Mouse (Mus musculus) forebrain, embryonic 10.5 days (tissue): ENCODE data around the gene Tbc1d14. TPM values are rescaled to one million over a fixed set of nuclear protein-coding genes. Genes with fewer than 3 reads are reported as not detected.

ENCODE experiments used
- DNase-seq: peaks from one replicate; pipeline ENCODE4 v3.0.0-alpha.2; 2017; ENCODE audit warnings: low spot score; ENCODE audit errors: extremely low spot score
- H3K27ac ChIP-seq: fragments of 300-500 bp; sonication (generic); 2 replicates; pipeline ENCODE4 v1.5.1; 2016; ENCODE audit warnings: mild to moderate bottlenecking
- H3K27me3 ChIP-seq: fragments of 300-500 bp; sonication (generic); 2 replicates; pipeline ENCODE4 v1.6.1; 2016; ENCODE audit warnings: mild to moderate bottlenecking; ENCODE audit not compliant: poor library complexity, severe bottlenecking
- H3K36me3 ChIP-seq: fragments of 300-500 bp; sonication (generic); replicated peaks from 2 replicates; pipeline ENCODE4 v1.6.1; 2016; ENCODE audit warnings: mild to moderate bottlenecking, moderate library complexity
- H3K4me1 ChIP-seq: fragments of 300-500 bp; sonication (generic); 2 replicates; pipeline ENCODE4 v1.6.1; 2016
- H3K4me3 ChIP-seq: fragments of 300-500 bp; sonication (generic); 2 replicates; pipeline ENCODE4 v1.5.1; 2016; ENCODE audit warnings: mild to moderate bottlenecking, moderate library complexity
- H3K9me3 ChIP-seq: fragments of 300-500 bp; sonication (generic); 2 replicates; pipeline ENCODE4 v1.6.1; 2016; ENCODE audit warnings: mild to moderate bottlenecking, moderate library complexity
- WGBS: fragments of 180-500 bp; shearing (Covaris S2); methylation state at CpG from one replicate; pipeline ENCODE4 v1.1.7; 2016; 5-methylcytosine and 5-hydroxymethylcytosine counted together
- polyA plus RNA-seq: library from polyadenylated mRNA; unstranded; fragments of >200 nt; fragmentation: Nextera tagmentation; extraction: Ambion mirVana; gene quantifications from 2 replicates; pipeline ENCODE4 v1.2.1, GENCODE M21; 2016

Gene Tbc1d14
- polyA plus RNA-seq, 1 experiment from 2014 or later = 38.9 TPM

GRCm38 (mm10) chr5:36538576-36539187, 54.4 kb downstream of the Tbc1d14 start:
- no peak for DNase-seq
- H3K36me3 ChIP-seq = no peaks in the 10 kb centered on the region
- H3K9me3 ChIP-seq = no peaks in the 10 kb centered on the region
- H3K27me3 ChIP-seq = no peaks in the 10 kb centered on the region
- H3K4me3 ChIP-seq = no peak overlapping the region
- 54% methylated on average over 4 of the region's 4 CpGs for WGBS
- no peak overlapping the region for H3K27ac ChIP-seq
- no peaks in the 10 kb centered on the region for H3K4me1 ChIP-seq

- Histone ChIP-seq H3K4me1 (no peaks in the 10 kb centered on the region), H3K9me3 (no peaks in the 10 kb centered on the region), H3K27ac (no peak overlapping the region), H3K36me3 (no peaks in the 10 kb centered on the region), H3K4me3 (no peak overlapping the region), H3K27me3 (no peaks in the 10 kb centered on the region)
- no peak for DNase-seq
- 89% methylated on average over 3 of the region's 3 CpGs for WGBS
Measured at GRCm38 (mm10) chr5:36536424-36536823, 56.7 kb downstream of the Tbc1d14 start.

- H3K4me1 ChIP-seq = peaks cover 6% of the 10 kb centered on the region
- H3K36me3 ChIP-seq = no peaks in the 10 kb centered on the region
- no peaks in the 10 kb centered on the region for H3K9me3 ChIP-seq
- no peak overlapping the region for H3K27ac ChIP-seq
- H3K4me3 ChIP-seq = no peak overlapping the region
- 90% methylated on average over 6 of the region's 6 CpGs for WGBS
- no peaks in the 10 kb centered on the region for H3K27me3 ChIP-seq
- DNase-seq = no peak
Measured at GRCm38 (mm10) chr5:36535438-36536176, 57.5 kb downstream of the Tbc1d14 start.

- Histone ChIP-seq H3K36me3 (no peaks in the 10 kb centered on the region), H3K27ac (no peak overlapping the region), H3K9me3 (no peaks in the 10 kb centered on the region), H3K4me1 (peaks cover 15% of the 10 kb centered on the region), H3K27me3 (no peaks in the 10 kb centered on the region), H3K4me3 (no peak overlapping the region)
- 87% methylated on average over 6 of the region's 6 CpGs for WGBS
- DNase-seq = no peak
Measured at GRCm38 (mm10) chr5:36534455-36535030, 58.5 kb downstream of the Tbc1d14 start.

- 0% methylated on average over 28 of the region's 28 CpGs for WGBS
- H3K27ac ChIP-seq = peak overlapping the region; percentile 91
- peak; percentile 93 for DNase-seq
- H3K4me3 ChIP-seq = peak overlapping the region; percentile 84
- peaks cover 30% of the 10 kb centered on the region for H3K4me1 ChIP-seq
- H3K9me3 ChIP-seq = no peaks in the 10 kb centered on the region
- no peaks in the 10 kb centered on the region for H3K36me3 ChIP-seq
- H3K27me3 ChIP-seq = no peaks in the 10 kb centered on the region
Measured at GRCm38 (mm10) chr5:36530129-36530751, 62.8 kb downstream of the Tbc1d14 start.

GRCm38 (mm10) chr5:36529698-36530097, 63.4 kb downstream of the Tbc1d14 start:
- Histone ChIP-seq H3K4me1 (peaks cover 30% of the 10 kb centered on the region), H3K4me3 (peak overlapping the region; percentile 84), H3K27ac (peak overlapping the region; percentile 91), H3K9me3 (no peaks in the 10 kb centered on the region), H3K27me3 (no peaks in the 10 kb centered on the region), H3K36me3 (peaks cover 4% of the 10 kb centered on the region; the same call in 1 of the 2 replicates)
- WGBS = 24% methylated on average over 5 of the region's 5 CpGs
- no peak for DNase-seq

- H3K27ac ChIP-seq = no peak overlapping the region
- peaks cover 30% of the 10 kb centered on the region for H3K4me1 ChIP-seq
- DNase-seq = no peak
- H3K36me3 ChIP-seq = peaks cover 30% of the 10 kb centered on the region
- no peaks in the 10 kb centered on the region for H3K9me3 ChIP-seq
- WGBS = 81% methylated on average over 2 of the region's 2 CpGs
- no peak overlapping the region for H3K4me3 ChIP-seq
- no peaks in the 10 kb centered on the region for H3K27me3 ChIP-seq
Measured at GRCm38 (mm10) chr5:36526921-36527320, 66.2 kb downstream of the Tbc1d14 start.

- Histone ChIP-seq H3K9me3 (no peaks in the 10 kb centered on the region), H3K4me1 (peaks cover 30% of the 10 kb centered on the region), H3K4me3 (no peak overlapping the region), H3K27ac (no peak overlapping the region), H3K36me3 (peaks cover 37% of the 10 kb centered on the region), H3K27me3 (no peaks in the 10 kb centered on the region)
- 84% methylated on average over 5 of the region's 5 CpGs for WGBS
- DNase-seq = no peak
Measured at GRCm38 (mm10) chr5:36526274-36526673, 66.8 kb downstream of the Tbc1d14 start.

GRCm38 (mm10) chr5:36525216-36525615, 67.9 kb downstream of the Tbc1d14 start:
- no peak for DNase-seq
- Histone ChIP-seq H3K36me3 (peaks cover 47% of the 10 kb centered on the region), H3K9me3 (no peaks in the 10 kb centered on the region), H3K4me3 (no peak overlapping the region), H3K4me1 (peaks cover 22% of the 10 kb centered on the region), H3K27me3 (no peaks in the 10 kb centered on the region), H3K27ac (no peak overlapping the region)
- 81% methylated on average over 2 of the region's 2 CpGs for WGBS

- no peak overlapping the region for H3K4me3 ChIP-seq
- WGBS = 92% methylated on average over 5 of the region's 5 CpGs
- 0 out of 2 replicates have a peak, but pooled peaks cover 3% of the 10 kb centered on the region for H3K4me1 ChIP-seq
- H3K27me3 ChIP-seq = no peaks in the 10 kb centered on the region
- H3K9me3 ChIP-seq = no peaks in the 10 kb centered on the region
- H3K27ac ChIP-seq = no peak overlapping the region
- no peak for DNase-seq
- peaks cover 67% of the 10 kb centered on the region for H3K36me3 ChIP-seq
Measured at GRCm38 (mm10) chr5:36523219-36523703, 69.8 kb downstream of the Tbc1d14 start.

- no peak overlapping the region for H3K4me3 ChIP-seq
- no peaks in the 10 kb centered on the region for H3K9me3 ChIP-seq
- H3K27ac ChIP-seq = no peak overlapping the region
- 95% methylated on average over 2 of the region's 2 CpGs for WGBS
- 0 out of 2 replicates have a peak, but pooled peaks cover 3% of the 10 kb centered on the region for H3K4me1 ChIP-seq
- no peaks in the 10 kb centered on the region for H3K27me3 ChIP-seq
- DNase-seq = no peak
- peaks cover 72% of the 10 kb centered on the region for H3K36me3 ChIP-seq
Measured at GRCm38 (mm10) chr5:36522782-36523181, 70.3 kb downstream of the Tbc1d14 start.

GRCm38 (mm10) chr5:36519751-36520150, 73.3 kb downstream of the Tbc1d14 start:
- peaks cover 97% of the 10 kb centered on the region for H3K36me3 ChIP-seq
- no peaks in the 10 kb centered on the region for H3K27me3 ChIP-seq
- 91% methylated on average over 3 of the region's 3 CpGs for WGBS
- DNase-seq = no peak
- no peak overlapping the region for H3K4me3 ChIP-seq
- no peaks in the 10 kb centered on the region for H3K4me1 ChIP-seq
- H3K27ac ChIP-seq = no peak overlapping the region
- H3K9me3 ChIP-seq = no peaks in the 10 kb centered on the region
